Mouse (Mus musculus) E14TG2a.4 (cell line): Measurements from ENCODE around the gene Sh3bp4.

Experiments used
- CTCF ChIP-seq: conservative IDR thresholded peaks from 2 replicates; pipeline ENCODE4 v1.5.1; 2014; ENCODE audit warnings: low read length
- NANOG ChIP-seq: IDR thresholded peaks from 2 replicates; pipeline ENCODE4 v1.6.1; 2014; ENCODE audit warnings: borderline replicate concordance, low read length, mixed read lengths
- POU5F1 ChIP-seq: IDR thresholded peaks from 2 replicates; pipeline ENCODE4 v1.6.1; 2014; ENCODE audit warnings: low read length, borderline replicate concordance

DNA sequence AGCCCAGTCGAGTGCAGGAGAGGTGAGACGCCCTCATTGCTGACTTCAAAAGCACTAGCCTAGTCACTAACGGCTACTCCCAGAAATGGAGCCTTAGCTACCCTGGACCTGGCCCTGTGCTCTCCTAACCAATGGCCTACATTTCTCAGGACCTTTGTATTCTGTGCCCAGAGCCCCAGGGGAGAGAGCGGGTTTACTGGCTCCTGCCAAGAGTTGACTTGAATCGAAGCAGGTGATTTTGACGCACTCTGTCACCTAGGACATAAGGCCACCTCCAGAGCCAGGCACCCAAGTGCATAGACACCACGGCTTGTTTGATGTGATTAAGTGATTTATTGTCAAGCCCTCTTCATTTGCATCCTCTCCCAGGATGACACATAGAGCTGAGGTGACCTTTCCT is 80.9 kb downstream of the Sh3bp4 start:
- no peak for TF ChIP-seq CTCF
- TF ChIP-seq NANOG = no peak
- no peak for TF ChIP-seq POU5F1
